Mouse (Mus musculus) liver, embryonic 14.5 days (tissue): ENCODE measurements around the gene Rhov. TPM values are rescaled to one million over a fixed set of nuclear protein-coding genes. Genes with fewer than 3 reads are reported as not detected.
A peak's percentile ranks its signal among the peaks of the same experiment; 100 is the strongest.

Source experiments
- ATAC-seq: fragments of 200-750 bp; cut with Nextera tagmentation; 2 replicates; pipeline ENCODE4 v1.8.0; 2017; ENCODE audit warnings: moderate number of reproducible peaks, mild to moderate bottlenecking, moderate library complexity; ENCODE audit not compliant: insufficient read depth
- DNase-seq, 3 experiments: peaks; one replicate each; pipeline ENCODE4 v3.0.0-alpha.2; 2012 to 2013; ENCODE audit warnings: low read depth in 3 of 3, low spot score in 3 of 3
- H3K27ac ChIP-seq: fragments of 300-500 bp; sonication (generic); 2 replicates; pipeline ENCODE4 v1.5.1; 2014; ENCODE audit warnings: moderate library complexity, mild to moderate bottlenecking, control low read depth, inconsistent platforms
- H3K27me3 ChIP-seq: fragments of 300-500 bp; sonication (generic); 2 replicates; pipeline ENCODE4 v1.6.1; 2014; ENCODE audit warnings: mild to moderate bottlenecking, low read length, moderate library complexity; ENCODE audit not compliant: control insufficient read depth, insufficient read depth
- H3K36me3 ChIP-seq: fragments of 300-500 bp; sonication (generic); replicated peaks from 2 replicates; pipeline ENCODE4 v1.6.1; 2014; ENCODE audit warnings: low read depth; ENCODE audit not compliant: control insufficient read depth, insufficient read depth
- H3K4me1 ChIP-seq, 2 experiments: fragments of 200-500 bp in 1 of 2; fragments of 300-500 bp in 1 of 2; sonication (generic) in 1 of 2; replicated peaks; 2 replicates each; pipeline ENCODE4 v1.6.1; 2012 to 2014; ENCODE audit warnings: antibody characterized with exemption in 1 of 2, inconsistent platforms in 1 of 2, low read length in 1 of 2; ENCODE audit not compliant: control insufficient read depth in 2 of 2, insufficient read depth in 2 of 2
- H3K4me2 ChIP-seq: fragments of 300-500 bp; sonication (generic); 2 replicates; pipeline ENCODE4 v1.6.1; 2014; ENCODE audit warnings: low read depth, mild to moderate bottlenecking, control low read depth, moderate library complexity
- H3K4me3 ChIP-seq, 2 experiments: fragments of 200-500 bp in 1 of 2; fragments of 300-500 bp in 1 of 2; sonication (generic) in 1 of 2; 2 replicates each; pipeline ENCODE4 v1.5.1; 2012 to 2014; ENCODE audit warnings: low read depth in 2 of 2, low read length in 2 of 2, mild to moderate bottlenecking in 2 of 2, control low read depth in 1 of 2, inconsistent platforms in 1 of 2, moderate library complexity in 1 of 2; ENCODE audit not compliant: insufficient read depth in 1 of 2
- H3K9ac ChIP-seq: fragments of 300-500 bp; sonication (generic); replicated peaks from 2 replicates; pipeline ENCODE4 v1.6.1; 2014; ENCODE audit warnings: mild to moderate bottlenecking, control low read depth, moderate library complexity
- H3K9me3 ChIP-seq: fragments of 300-500 bp; sonication (generic); 2 replicates; pipeline ENCODE4 v1.6.1; 2016; ENCODE audit warnings: low read length, mixed read lengths; ENCODE audit not compliant: control insufficient read depth
- CTCF ChIP-seq: IDR thresholded peaks from 2 replicates; pipeline ENCODE4 v1.5.1; 2016; ENCODE audit warnings: antibody characterized with exemption, low read depth, control low read depth
- EP300 ChIP-seq: IDR thresholded peaks from 2 replicates; pipeline ENCODE4 v1.6.1; 2016; ENCODE audit warnings: antibody characterized with exemption, low read depth
- WGBS: fragments of 180-500 bp; shearing (Covaris S2); extraction: QIAGEN DNeasy Blood & Tissue Kit; methylation state at CpG from one replicate; pipeline ENCODE4 v1.1.7; 2014; ENCODE audit not compliant: insufficient replicate concordance; 5-methylcytosine and 5-hydroxymethylcytosine counted together
- polyA plus RNA-seq, 2 experiments: library from polyadenylated mRNA; depleted of rRNA in 1 of 2; stranded (reverse) in 1 of 2; unstranded in 1 of 2; fragments of >200 nt; fragmentation: Nextera tagmentation in 1 of 2; extraction: Ambion mirVana in 1 of 2; gene quantifications; 2 replicates each; pipeline versions ENCODE4 v1.2.1 to v1.2.3; 2012 to 2014

The Rhov gene
- polyA plus RNA-seq, 2 experiments, result 0.02 TPM; not detected in 1

- no peak overlapping the region for H3K27ac ChIP-seq
- H3K4me3 ChIP-seq, result no peak overlapping the region
- no peaks in the 10 kb centered on the region for H3K9me3 ChIP-seq
- no peaks in the 10 kb centered on the region for H3K27me3 ChIP-seq
- 0 out of 4 replicates have a peak, but pooled peaks cover 0 to 3% of the 10 kb centered on the region in 2 experiments for H3K4me1 ChIP-seq
- H3K9ac ChIP-seq, result no peak overlapping the region
- no peak overlapping the region for H3K4me2 ChIP-seq
- DNase-seq (no peak), ATAC-seq (no peak)
- TF ChIP-seq EP300, result no peak
- no peak for TF ChIP-seq CTCF
- no peaks in the 10 kb centered on the region for H3K36me3 ChIP-seq
- 56% methylated on average over 7 of the region's 7 CpGs for WGBS
Measured at GRCm38 (mm10) chr2:119281899-119282565, 11.0 kb upstream of the Rhov start.

- no peak for ATAC-seq
- Histone ChIP-seq H3K4me2 (no peak overlapping the region), H3K27me3 (no peaks in the 10 kb centered on the region), H3K36me3 (no peaks in the 10 kb centered on the region), H3K27ac (no peak overlapping the region), H3K4me1 (0 out of 4 replicates have a peak, but pooled peaks cover 0 to 3% of the 10 kb centered on the region in 2 experiments), H3K4me3 (no peak overlapping the region), H3K9me3 (no peaks in the 10 kb centered on the region), H3K9ac (no peak overlapping the region)
- WGBS, result 81% methylated on average over 23 of the region's 23 CpGs
- TF ChIP-seq EP300 (no peak), CTCF (no peak)
- no peak for DNase-seq
Measured at GRCm38 (mm10) chr2:119277810-119278209, 6.7 kb upstream of the Rhov start.

- no peaks in the 10 kb centered on the region for H3K9me3 ChIP-seq
- TF ChIP-seq CTCF (no peak), EP300 (no peak)
- H3K9ac ChIP-seq, result no peak overlapping the region
- 55% methylated on average over 7 of the region's 7 CpGs for WGBS
- no peak overlapping the region for H3K4me2 ChIP-seq
- no peak overlapping the region for H3K4me3 ChIP-seq
- no peak for DNase-seq
- 0 out of 4 replicates have a peak, but pooled peaks cover 0 to 2% of the 10 kb centered on the region in 2 experiments for H3K4me1 ChIP-seq
- no peaks in the 10 kb centered on the region for H3K36me3 ChIP-seq
- no peak overlapping the region for H3K27ac ChIP-seq
- no peaks in the 10 kb centered on the region for H3K27me3 ChIP-seq
- ATAC-seq, result no peak
Measured at GRCm38 (mm10) chr2:119276926-119277325, 5.9 kb upstream of the Rhov start.

- H3K27me3 ChIP-seq, result peaks cover 8% of the 10 kb centered on the region
- H3K4me2 ChIP-seq, result no peak overlapping the region
- TF ChIP-seq EP300, result no peak
- TF ChIP-seq CTCF, result no peak
- no peak overlapping the region for H3K9ac ChIP-seq
- no peak overlapping the region for H3K27ac ChIP-seq
- ATAC-seq (no peak), DNase-seq (no peak)
- no peaks in the 10 kb centered on the region for H3K4me1 ChIP-seq
- no peaks in the 10 kb centered on the region for H3K9me3 ChIP-seq
- no peaks in the 10 kb centered on the region for H3K36me3 ChIP-seq
- 65% methylated on average over 1 of the region's 1 CpGs for WGBS
- no peak overlapping the region for H3K4me3 ChIP-seq
Measured at GRCm38 (mm10) chr2:119274126-119274525, 3.1 kb upstream of the Rhov start.

- Histone ChIP-seq H3K4me1 (no peaks in the 10 kb centered on the region), H3K9me3 (no peaks in the 10 kb centered on the region), H3K4me2 (peak overlapping the region; percentile 53; the same call in 1 of the 2 replicates), H3K9ac (no peak overlapping the region), H3K27me3 (peaks cover 8% of the 10 kb centered on the region), H3K36me3 (no peaks in the 10 kb centered on the region), H3K4me3 (no peak overlapping the region), H3K27ac (no peak overlapping the region)
- ATAC-seq, result no peak
- DNase-seq, result no peak
- TF ChIP-seq EP300 (no peak), CTCF (no peak)
- WGBS, result 50% methylated on average over 9 of the region's 9 CpGs
Measured at GRCm38 (mm10) chr2:119270286-119270642, 808 bp downstream of the Rhov start.
